Mouse (Mus musculus) G1E-ER4 (cell line): ENCODE data around the gene Btbd19. TPM values are rescaled to one million over a fixed set of nuclear protein-coding genes. Genes with fewer than 3 reads are reported as not detected.

Source experiments
- GATA1 ChIP-seq: IDR thresholded peaks from one replicate; pipeline ENCODE4 v1.8.0; 2012; ENCODE audit warnings: low read length, inconsistent platforms
- polyA plus RNA-seq: library from polyadenylated mRNA; stranded (reverse); fragments of >175 nt; gene quantifications from 2 replicates; pipeline ENCODE4 v1.2.3, GENCODE M21; 2012

Gene Btbd19
- polyA plus RNA-seq, 1 experiment: 27.6 TPM

DNA sequence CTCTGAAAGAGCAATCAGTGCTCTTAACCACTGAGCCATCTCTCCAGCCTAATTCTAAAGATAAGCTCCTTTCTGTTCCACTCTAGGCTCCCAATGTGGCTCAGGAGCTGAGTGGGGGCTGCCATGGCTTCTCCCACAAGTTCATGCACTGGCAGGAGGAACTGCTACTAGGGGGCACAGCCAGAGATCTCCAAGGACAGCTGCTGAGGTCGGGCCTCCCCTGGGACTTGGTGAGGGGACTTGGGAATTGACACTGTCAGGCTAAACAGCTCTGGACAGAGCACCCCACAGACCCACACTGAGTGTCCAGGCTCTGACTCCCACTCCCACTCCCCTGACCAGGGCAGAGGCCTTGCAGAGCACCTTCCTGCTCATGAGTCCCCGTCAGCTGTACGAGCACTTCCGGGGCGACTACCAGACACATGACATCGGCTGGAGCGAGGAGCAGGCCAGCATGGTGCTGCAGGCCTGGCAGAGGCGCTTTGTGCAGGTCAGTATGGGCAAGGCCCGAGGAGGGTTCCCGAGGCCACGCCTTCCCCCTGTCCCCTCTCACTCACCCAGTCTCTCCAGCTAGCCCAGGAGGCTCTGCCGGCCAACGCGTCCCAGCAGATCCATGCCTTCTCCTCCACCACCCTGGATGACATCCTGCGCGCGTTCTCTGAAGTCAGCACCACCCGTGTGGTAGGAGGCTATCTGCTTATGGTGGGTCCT lies 17.6 kb downstream of the Btbd19 start:
- no peak for TF ChIP-seq GATA1

DNA sequence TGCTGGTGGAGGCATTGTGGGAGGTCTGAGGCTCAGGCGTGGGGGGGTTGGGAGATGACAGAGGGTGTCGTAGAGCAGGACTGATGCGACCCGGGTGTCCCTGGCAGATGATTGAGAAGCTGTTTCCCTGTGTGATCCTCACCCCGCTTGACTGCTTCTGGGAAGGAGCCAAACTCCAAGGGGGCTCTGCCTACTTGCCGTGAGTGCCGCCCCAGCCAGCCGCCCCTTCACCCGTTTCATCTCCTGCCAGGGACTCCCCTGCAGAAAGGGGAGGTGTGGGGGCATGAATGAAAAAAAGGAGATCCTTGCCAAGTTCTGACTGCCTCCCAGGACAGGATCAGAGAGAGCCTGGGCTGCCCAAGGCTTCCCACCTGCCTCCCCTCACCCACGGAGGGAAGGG lies 20.4 kb downstream of the Btbd19 start:
- no peak for TF ChIP-seq GATA1

DNA sequence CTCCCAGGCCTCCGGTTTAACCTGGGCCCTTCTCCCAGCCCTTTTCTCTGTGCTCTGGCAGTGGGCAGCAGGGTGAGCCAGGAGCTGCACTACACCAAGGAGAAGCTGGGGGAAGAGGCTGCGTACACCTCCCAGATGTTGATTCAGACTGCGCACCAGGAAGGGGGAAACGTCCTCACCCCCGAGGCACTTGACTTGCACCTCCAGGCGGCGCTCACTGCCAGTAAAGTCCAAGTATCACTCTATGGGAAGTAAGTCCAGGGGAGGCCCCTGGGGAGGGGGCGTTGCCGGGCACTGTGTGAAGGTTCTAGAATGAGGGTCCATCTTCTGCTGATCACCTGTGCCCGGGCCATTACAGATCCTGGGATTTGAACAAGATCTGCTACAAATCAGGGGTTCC lies 20.9 kb downstream of the Btbd19 start:
- TF ChIP-seq GATA1: no peak

DNA sequence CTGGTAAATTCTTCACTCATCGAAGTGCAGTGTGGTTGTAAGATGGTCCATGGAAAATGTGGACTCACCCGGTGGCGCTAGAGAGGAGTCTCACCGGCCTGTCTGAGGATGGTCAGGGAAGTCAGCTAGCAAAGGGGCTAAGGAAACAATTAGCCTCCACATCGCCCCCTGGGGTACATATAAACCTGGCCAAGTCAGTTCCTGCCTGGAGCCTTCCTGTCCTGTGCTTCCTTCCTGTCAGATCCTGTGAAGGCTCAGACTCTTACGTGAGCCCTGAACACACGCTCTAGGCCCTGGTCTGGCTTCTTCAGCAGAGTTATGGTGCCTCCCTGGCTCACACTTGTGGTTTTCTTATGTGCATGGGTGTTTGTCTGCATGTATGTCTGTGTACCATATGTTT lies 24.3 kb downstream of the Btbd19 start:
- TF ChIP-seq GATA1: no peak

DNA sequence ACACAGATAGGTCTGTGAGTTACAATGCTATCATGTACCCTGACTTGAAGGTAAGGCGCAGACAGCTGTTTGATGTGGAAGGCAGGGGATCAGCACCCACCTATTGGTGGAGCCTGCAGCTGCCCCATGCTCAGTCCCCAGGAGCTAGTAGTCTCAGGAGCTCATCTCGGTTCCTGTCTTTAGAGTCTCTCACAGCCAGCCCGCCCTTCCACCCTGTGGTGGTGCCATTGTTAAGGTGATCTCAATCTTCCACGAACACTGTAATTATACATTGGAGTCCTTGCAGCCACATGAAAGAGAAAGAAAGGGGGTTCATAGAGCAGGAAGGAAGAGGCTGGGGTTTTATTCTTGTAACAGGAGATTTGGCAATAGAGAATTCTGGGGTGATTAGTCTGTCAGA lies 25.5 kb downstream of the Btbd19 start:
- no peak for TF ChIP-seq GATA1

DNA sequence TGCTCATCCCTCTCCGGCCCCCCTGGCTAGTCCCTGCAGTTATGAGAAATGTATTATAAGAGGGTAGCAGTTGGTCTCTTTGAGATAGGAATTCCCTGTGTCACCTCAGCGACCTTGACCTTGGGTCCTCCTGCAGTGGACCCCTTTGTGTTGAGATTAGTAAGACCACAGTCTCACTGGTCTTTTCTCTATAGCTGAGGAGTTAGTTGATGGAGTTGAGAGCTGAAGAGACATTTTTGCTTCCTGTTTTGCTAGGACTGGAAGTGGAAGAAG lies 26.8 kb downstream of the Btbd19 start:
- no peak for TF ChIP-seq GATA1

DNA sequence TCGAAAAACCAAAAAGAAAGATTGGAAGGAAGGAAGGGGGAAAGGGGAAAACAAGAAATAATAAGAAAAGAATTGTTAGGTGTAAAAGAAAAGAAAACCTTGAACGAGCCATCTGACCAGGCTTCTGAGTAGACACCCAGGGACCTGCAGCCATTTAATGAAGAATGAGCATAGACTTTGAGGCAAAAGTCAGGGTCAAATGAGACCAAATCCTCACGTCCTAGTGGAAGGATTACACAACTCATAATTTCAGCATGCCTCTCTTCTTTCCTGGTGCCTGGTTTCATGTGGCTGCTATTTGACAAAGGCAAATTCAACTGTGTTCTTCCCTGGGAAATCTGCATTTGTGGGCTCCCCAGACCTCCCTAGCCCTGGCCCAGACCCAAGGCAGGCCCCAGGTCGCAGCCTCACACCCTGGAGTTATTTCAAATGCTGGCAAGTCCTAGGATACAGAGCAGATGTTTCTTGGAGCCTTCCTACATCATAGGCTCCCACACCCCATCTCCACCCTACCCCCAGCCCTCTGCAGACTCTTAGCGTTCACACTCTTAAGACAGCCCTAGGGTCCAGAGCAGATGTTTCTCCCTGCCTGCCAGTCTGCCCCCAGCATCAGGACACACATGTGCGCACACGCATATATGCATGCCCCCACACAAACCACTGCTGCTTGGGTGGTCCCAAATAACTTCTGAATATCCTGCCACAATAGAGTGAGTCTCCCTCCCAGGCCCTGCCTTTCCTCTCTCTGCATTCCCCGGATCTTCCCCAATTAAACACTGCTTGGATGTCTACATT lies 27.4 kb downstream of the Btbd19 start:
- no peak for TF ChIP-seq GATA1

DNA sequence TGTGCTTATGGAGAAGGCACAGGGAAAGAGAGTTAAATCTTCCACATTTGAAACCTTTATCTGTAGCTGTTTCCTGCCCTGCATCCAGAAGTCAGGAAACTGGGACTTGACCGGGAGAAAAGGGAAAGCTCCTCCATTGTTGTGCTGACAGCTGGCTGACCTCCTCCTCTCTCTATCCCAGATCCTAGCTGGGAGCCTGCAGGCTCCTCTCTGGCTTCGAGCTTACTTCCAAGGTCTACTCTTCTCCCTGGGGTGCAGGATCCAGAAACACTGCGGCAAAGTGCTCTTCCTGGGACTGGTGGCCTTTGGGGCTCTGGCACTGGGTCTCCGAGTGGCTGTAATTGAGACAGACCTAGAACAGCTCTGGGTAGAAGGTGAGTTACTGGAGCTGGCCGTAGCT lies 28.9 kb downstream of the Btbd19 start:
- TF ChIP-seq GATA1: no peak

DNA sequence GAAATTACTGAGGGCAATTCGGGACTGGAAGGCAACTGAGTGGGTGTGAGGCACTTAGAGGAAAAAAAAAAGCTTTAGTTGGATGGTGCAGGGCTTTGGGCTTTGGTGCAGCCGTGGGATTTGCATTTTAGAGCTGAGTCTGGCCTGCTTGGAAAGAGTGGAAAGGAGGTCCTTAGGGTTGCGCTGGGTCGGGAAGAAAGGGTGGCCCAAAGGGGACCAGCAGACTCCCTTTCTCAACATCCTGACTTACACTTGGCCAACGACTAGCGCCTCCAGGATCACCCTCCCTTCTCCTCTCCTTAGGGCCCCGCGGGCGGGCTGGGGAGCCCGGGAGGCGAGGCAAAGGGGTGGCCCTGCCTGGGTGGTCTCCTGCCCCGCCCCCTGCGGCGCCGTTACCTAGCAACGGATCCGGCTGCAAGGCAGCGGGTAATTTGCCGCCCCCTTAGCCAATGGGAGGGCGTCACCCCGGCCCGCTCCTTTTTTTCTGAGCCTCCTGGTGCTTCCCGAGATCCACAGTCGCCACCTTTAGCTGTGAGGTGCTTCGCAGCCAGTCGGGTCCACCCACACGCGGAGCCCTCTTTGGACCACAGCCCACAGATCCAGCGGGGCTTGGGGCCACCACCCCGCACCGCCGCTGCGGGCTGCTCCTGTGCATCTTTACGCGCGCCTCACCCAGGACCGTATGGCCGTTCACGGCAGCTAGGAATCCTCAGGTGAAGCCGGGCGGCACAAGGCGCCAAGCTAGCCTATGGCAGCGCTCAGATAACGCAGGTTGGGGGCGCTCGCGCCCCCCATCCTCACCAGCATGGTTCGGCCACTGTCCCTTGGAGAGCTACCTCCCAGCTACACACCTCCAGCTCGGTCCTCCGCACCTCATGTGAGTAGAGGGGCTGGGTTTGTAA lies 29.7 kb downstream of the Btbd19 start, which contains the start of gene Ptch2:
Ptch2 (plus strand) TSS at position 525 of the 902 bp plus-strand sequence.
- no peak for TF ChIP-seq GATA1

DNA sequence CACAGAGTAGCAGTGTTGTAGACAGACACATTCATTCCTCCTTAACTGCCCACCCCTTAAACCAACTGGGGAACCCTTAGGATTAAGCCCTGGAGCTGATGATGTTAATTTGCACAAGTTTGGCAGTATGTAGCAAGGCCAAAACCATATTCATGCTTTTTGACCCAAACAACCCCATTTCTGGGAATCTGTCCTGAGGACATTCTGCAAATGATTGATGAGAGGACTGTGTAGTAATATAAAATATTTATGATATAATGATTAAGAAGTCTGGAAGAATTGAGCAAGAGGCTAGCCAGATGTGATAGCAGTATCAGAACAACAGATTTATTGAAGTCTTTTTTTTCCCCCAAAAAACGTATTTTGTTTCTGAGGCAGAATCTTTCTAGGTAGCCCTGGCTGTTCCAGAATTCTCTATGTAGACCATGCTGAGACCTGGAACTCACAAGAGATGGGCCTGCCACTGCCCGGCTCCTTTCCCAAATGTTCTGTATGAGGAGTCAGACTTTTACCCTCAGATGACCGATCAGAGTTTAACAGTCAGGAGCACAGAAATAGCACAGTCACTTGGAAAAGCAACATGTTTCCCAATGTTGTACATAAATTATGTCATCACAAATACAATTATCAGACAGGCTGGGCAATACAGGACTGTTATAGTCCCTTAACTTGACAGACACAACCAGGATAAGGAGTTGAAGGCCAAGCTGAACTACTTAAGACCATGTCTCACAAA lies 30.7 kb downstream of the Btbd19 start:
- no peak for TF ChIP-seq GATA1

DNA sequence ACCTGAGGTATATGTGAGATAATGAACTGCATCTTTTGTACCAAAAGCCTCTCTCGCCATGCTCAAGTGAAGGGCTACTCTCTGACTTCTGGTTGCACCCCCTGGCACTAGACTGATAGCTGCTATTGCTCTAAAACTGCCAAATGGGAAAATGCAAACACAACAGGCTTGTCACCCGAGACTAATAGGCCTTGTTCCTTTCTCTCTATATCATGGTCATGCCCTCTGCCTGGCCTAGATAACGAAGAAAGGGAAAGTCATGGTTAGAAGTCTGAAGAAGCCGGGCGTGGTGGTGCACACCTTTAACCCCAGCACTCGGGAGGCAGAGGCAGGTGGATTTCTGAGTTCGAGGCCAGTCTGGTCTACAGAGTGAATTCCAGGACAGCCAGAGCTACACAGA lies 34.9 kb downstream of the Btbd19 start:
- no peak for TF ChIP-seq GATA1

DNA sequence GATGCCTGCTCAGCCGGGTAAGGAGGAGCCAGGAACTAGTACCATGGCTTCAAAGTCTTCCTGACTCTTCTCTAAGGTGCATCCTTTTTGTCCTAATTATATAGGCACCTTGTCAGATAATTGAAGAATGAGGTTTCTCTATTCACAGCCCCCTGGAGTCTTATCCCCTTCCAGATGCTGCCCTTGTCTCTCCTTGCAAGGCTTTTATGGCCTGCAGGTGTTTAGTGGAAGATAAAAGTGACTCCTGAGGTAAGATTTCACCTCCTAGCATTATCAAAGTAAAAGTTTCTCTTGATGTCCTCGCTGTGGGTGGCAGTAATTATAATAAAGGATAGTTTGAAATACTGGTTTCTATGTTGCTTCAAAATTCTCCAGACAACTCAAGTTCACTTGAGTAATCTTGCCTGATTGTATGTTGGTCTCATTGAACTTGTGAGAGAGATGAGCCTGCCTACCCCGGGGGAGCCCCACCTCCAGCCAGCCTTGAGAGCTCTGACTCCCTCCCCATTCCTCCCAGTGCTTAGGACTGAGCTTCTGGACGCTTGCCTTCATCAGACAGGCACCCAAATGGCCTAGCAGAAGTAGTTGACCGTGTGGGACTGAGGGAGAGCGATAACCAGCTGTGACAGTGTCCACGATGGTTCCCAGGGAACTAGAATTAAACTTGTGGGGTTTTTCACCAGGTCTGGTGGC lies 37.4 kb downstream of the Btbd19 start:
- TF ChIP-seq GATA1: no peak

DNA sequence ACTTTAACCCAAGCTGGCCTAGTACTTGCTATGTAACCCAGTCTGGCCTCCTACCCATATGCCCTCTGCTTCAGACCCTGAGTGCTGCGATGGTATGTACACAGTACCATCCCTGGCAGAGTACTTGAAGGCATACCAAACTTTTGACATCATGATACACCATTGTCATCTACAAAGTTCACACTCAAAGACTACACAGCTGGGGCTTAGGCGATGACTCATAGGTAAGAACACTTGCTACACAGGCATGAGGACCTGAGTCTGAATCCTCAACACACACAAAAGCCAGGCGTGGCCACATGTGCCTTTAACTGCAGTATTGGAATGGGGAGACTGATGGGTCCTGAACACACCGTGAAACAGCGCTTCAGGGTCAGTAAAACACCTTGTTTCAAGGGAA lies 54.3 kb downstream of the Btbd19 start:
- TF ChIP-seq GATA1: no peak

DNA sequence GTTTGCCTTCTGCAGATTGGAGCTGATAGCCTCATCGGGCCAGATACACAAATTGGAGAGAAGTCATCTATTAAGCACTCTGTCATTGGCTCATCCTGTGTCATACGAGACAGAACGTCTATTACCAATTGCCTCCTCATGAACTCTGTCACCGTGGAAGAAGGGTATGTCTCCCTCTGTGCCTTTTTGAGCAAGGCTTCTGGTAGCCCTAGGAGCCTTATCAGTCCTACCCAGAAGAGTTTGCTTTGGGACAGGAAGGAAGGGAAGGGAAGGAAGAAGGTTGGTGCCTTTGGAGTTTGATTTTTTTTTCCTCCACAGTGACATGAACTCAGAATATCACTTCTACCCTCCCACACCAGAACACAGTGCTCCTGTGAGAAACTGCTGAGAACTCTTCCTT lies 54.9 kb downstream of the Btbd19 start:
- TF ChIP-seq GATA1: no peak

DNA sequence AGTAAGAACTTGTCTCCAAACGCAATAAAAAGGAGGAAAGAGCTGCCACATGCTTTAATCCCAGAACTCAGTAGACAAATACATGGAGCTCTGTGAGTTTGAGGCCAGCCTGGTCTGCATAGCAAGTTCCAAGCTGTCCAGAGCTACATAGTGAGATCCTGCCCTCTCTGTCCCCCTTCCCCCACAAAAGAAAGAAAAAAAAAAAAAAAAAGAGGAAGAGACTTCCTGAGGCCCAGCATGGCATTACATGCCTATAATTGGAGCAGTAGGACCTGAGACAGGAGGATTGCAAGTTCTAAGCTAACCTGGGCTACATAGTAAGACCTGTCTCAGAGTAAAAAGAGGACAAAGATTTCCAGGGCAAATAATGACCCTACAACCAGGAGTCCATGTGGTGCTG lies 55.9 kb downstream of the Btbd19 start:
- no peak for TF ChIP-seq GATA1

Other genes with a start within 250 kb of the Btbd19 start
- not detected in 2 replicates for gene Zswim5, start 248.3 kb downstream of the Btbd19 start, polyA plus RNA-seq
- gene Urod, start 131.3 kb downstream of the Btbd19 start, polyA plus RNA-seq: 31.1 and 62.7 TPM in 2 replicates
- 10.5 and 24.4 TPM in 2 replicates for gene Hectd3, start 130.4 kb downstream of the Btbd19 start, polyA plus RNA-seq
- 4.5 and 6.2 TPM in 2 replicates for gene Eif2b3, start 106.3 kb downstream of the Btbd19 start, polyA plus RNA-seq
- gene Ptch2, start 29.6 kb downstream of the Btbd19 start, polyA plus RNA-seq: 0.17 and 0.18 TPM in 2 replicates
- 2.6 and 3.4 TPM in 2 replicates for gene Tctex1d4, start 1.1 kb upstream of the Btbd19 start, polyA plus RNA-seq
- 6.5 and 9.7 TPM in 2 replicates for gene Plk3, start 8.2 kb upstream of the Btbd19 start, polyA plus RNA-seq
- gene Rps8, start 30.5 kb upstream of the Btbd19 start, polyA plus RNA-seq: 1,721 and 3,762 TPM in 2 replicates
- gene Kif2c, start 56.9 kb upstream of the Btbd19 start, polyA plus RNA-seq: 7.1 and 12.0 TPM in 2 replicates
- not detected in 2 replicates for gene Tmem53, start 126.2 kb upstream of the Btbd19 start, polyA plus RNA-seq
- gene Armh1, start 126.4 kb upstream of the Btbd19 start, polyA plus RNA-seq: not detected in 2 replicates